Mouse (Mus musculus): ENCODE results near the gene Rnf145.
"Not testable (repeated sequence)": the region's sequence is repeated elsewhere in the genome, so short reads cannot be mapped to it uniquely, and the experiment has no call there.

Rnf145 gene

DNA sequence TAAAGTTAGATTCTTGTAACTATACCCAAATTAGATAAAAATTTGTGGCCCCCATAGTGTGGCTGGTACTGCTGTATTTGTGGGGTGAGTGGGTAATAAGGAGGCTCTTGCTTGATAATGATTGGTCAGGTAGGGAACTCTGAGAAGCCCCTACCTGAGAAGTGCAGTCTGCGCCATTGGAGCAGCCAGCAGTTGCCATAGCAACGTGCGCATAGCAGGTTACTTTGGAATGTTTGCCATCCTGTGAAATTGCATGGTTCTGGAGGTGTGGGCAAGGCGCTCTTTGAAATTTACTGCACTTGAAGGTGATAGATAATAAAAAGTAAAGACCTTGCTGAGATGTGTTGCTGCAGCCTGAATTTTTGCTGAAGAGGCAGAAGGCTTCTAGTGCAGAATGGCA is 35.6 kb downstream of the Rnf145 start:
- peaks cover 5% of the 10 kb centered on the region for H3K4me1 ChIP-seq (replicated peaks; ENCODE audit: low read depth, low read length)
- TF ChIP-seq NANOG (IDR thresholded peaks at IDR 0.05; ENCODE audit: borderline replicate concordance, low read length), result no peak
- H3K4me3 ChIP-seq (replicated peaks; ENCODE audit: low read length), result no peak overlapping the region
- no peaks in the 10 kb centered on the region for H3K9me3 ChIP-seq (ENCODE audit: low read length)
- H3K36me3 ChIP-seq (ENCODE audit: insufficient read depth, low read length), result peaks cover 78% of the 10 kb centered on the region
- H3K27me3 ChIP-seq (ENCODE audit: insufficient read depth, low read length), result no peaks in the 10 kb centered on the region

DNA sequence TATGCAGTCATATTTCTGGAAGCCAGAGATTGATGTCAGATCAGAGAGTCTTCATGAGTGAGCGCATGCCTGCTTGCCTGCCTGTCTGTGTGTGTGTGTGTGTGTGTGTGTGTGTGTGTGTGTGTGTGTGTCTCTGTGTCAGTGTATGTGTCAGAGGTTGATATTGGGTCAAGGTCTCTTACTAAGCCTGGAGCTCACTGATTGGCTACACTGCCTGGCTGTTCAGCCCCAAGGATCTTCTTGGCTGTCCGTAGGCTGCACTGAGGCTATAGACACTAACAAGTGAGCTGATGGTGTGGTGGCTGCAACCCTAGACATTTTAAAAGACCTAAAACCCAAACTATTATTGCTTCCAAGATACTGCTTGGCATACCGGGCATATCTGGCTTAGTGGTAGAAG is 39.8 kb downstream of the Rnf145 start:
- TF ChIP-seq POU5F1 (IDR thresholded peaks at IDR 0.05; ENCODE audit: borderline replicate concordance, low read length) (no peak), CTCF (conservative IDR thresholded peaks at IDR 0.05; ENCODE audit: low read length) (no peak), NANOG (IDR thresholded peaks at IDR 0.05; ENCODE audit: borderline replicate concordance, low read length) (no peak)
- Histone ChIP-seq H3K4me3 (replicated peaks; ENCODE audit: low read length) (no peak overlapping the region), H3K27me3 (ENCODE audit: insufficient read depth, low read length) (no peaks in the 10 kb centered on the region), H3K4me1 (replicated peaks; ENCODE audit: low read depth, low read length) (peaks cover 15% of the 10 kb centered on the region), H3K36me3 (ENCODE audit: insufficient read depth, low read length) (peaks cover 78% of the 10 kb centered on the region), H3K9me3 (ENCODE audit: low read length) (no peaks in the 10 kb centered on the region)

DNA sequence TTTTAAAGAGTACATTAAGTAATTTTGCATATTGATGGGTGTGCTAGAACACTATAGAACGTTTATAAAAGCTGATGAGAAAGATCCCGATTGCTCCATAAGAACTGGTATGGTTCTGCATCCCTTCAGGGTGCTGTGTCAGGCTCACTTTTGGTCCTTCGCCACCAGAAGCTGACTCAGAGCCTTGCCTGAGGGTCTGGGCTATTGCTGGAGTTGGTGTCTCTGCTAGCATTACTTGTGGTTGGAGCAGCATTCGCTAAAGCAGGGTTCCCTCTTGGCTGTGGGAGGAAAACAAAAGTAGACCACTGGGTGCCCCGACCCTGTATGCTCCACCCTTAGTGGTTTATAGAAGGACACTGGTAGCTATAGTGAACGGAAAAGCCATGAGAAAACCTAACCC is 40.7 kb downstream of the Rnf145 start:
- TF ChIP-seq NANOG (IDR thresholded peaks at IDR 0.05; ENCODE audit: borderline replicate concordance, low read length) (no peak), POU5F1 (IDR thresholded peaks at IDR 0.05; ENCODE audit: borderline replicate concordance, low read length) (no peak), CTCF (conservative IDR thresholded peaks at IDR 0.05; ENCODE audit: low read length) (no peak)
- H3K27me3 ChIP-seq (ENCODE audit: insufficient read depth, low read length), result no peaks in the 10 kb centered on the region
- no peaks in the 10 kb centered on the region for H3K9me3 ChIP-seq (ENCODE audit: low read length)
- H3K36me3 ChIP-seq (ENCODE audit: insufficient read depth, low read length), result peaks cover 84% of the 10 kb centered on the region
- no peak overlapping the region for H3K4me3 ChIP-seq (replicated peaks; ENCODE audit: low read length)
- H3K4me1 ChIP-seq (replicated peaks; ENCODE audit: low read depth, low read length), result peaks cover 21% of the 10 kb centered on the region

DNA sequence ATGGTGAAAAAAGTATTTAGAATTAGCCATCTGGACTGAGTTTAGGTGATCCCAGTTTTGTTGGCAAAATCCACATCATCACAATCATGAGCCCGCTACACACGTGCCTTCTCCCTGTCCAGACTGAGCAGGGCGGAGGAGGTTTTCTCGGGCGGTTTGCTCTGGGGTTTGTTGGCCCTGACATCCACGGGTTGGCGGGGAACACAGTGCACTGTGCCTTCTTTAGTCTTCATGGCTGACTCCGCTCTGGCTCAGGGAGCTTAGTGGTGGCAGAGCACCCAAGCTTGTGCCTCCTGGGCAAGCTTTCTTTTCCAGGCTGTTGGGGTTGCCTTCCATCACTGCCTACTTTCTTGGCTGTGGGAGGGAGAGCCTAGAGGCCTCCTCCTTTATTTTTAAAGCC is 41.6 kb downstream of the Rnf145 start:
- Histone ChIP-seq H3K4me1 (replicated peaks; ENCODE audit: low read depth, low read length) (peaks cover 22% of the 10 kb centered on the region), H3K4me3 (replicated peaks; ENCODE audit: low read length) (no peak overlapping the region), H3K9me3 (ENCODE audit: low read length) (no peaks in the 10 kb centered on the region), H3K27me3 (ENCODE audit: insufficient read depth, low read length) (no peaks in the 10 kb centered on the region), H3K36me3 (ENCODE audit: insufficient read depth, low read length) (peaks cover 89% of the 10 kb centered on the region)
- TF ChIP-seq NANOG (IDR thresholded peaks at IDR 0.05; ENCODE audit: borderline replicate concordance, low read length) (no peak), POU5F1 (IDR thresholded peaks at IDR 0.05; ENCODE audit: borderline replicate concordance, low read length) (no peak), CTCF (conservative IDR thresholded peaks at IDR 0.05; ENCODE audit: low read length) (no peak)

DNA sequence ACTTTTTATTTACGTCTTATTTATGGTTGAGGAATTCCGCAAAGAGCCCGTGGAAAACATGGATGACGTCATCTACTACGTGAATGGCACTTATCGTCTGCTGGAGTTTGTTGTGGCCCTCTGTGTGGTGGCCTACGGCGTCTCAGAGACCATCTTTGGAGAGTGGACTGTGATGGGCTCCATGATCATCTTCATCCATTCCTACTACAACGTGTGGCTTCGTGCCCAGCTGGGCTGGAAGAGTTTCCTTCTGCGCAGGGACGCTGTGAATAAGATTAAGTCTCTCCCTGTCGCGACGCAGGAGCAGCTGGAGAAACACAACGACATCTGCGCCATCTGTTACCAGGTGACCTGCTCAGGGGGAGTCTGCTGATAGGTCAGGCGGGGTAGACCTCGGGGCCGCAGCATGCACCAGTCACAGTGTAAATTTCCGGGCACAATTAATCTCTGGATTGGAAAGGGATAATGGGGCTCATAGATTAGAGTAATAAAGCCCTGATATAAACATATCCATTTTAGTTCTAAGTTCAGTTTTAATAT is 42.8 kb downstream of the Rnf145 start:
- Histone ChIP-seq H3K36me3 (ENCODE audit: insufficient read depth, low read length) (peaks cover 91% of the 10 kb centered on the region), H3K4me3 (replicated peaks; ENCODE audit: low read length) (no peak overlapping the region), H3K9me3 (ENCODE audit: low read length) (no peaks in the 10 kb centered on the region), H3K27me3 (ENCODE audit: insufficient read depth, low read length) (no peaks in the 10 kb centered on the region), H3K4me1 (replicated peaks; ENCODE audit: low read depth, low read length) (peaks cover 22% of the 10 kb centered on the region)
- TF ChIP-seq NANOG (IDR thresholded peaks at IDR 0.05; ENCODE audit: borderline replicate concordance, low read length), result no peak
- TF ChIP-seq POU5F1 (IDR thresholded peaks at IDR 0.05; ENCODE audit: borderline replicate concordance, low read length), result no peak
- TF ChIP-seq CTCF (conservative IDR thresholded peaks at IDR 0.05; ENCODE audit: low read length), result no peak

DNA sequence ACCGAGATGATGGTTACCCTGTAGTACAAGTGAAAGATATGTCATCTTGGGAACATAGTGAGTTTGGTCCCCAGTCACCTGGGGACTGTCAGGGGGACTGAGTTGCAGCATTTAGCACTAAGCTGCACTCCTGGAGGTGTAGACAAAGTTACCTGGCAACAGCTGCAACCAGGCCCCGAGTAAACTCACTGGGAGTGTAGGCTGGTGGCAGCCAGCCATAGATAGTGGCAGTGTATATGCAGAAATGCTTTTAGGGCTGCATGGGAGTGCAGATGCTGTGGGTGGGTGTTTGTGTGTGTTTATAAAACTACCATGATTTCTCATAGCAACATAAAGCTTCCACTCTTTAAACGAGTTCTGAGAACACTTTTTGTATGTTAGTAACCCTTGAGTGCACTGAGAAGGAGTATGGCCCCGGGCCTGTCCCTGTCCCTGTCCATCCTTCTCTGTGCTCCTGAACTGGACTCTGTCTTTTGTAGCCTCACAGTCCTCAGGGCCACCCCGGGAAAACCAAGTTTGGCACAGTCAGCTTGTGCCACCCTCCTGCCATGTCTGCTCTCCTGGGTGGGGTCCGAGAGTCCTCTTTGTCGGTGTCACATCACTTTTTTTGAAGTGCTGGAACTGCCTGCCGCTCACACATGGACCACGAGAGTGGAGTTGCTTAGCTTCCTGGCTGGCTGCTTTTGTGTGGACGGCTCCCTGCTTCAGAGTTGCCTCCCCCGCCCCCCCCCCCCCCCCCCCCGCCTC is 43.8 kb downstream of the Rnf145 start:
- TF ChIP-seq POU5F1 (IDR thresholded peaks at IDR 0.05; ENCODE audit: borderline replicate concordance, low read length) (no peak), NANOG (IDR thresholded peaks at IDR 0.05; ENCODE audit: borderline replicate concordance, low read length) (no peak), CTCF (conservative IDR thresholded peaks at IDR 0.05; ENCODE audit: low read length) (no peak)
- no peaks in the 10 kb centered on the region for H3K9me3 ChIP-seq (ENCODE audit: low read length)
- no peaks in the 10 kb centered on the region for H3K27me3 ChIP-seq (ENCODE audit: insufficient read depth, low read length)
- H3K4me3 ChIP-seq (replicated peaks; ENCODE audit: low read length), result no peak overlapping the region
- H3K4me1 ChIP-seq (replicated peaks; ENCODE audit: low read depth, low read length), result peaks cover 22% of the 10 kb centered on the region
- peaks cover 89% of the 10 kb centered on the region for H3K36me3 ChIP-seq (ENCODE audit: insufficient read depth, low read length)

DNA sequence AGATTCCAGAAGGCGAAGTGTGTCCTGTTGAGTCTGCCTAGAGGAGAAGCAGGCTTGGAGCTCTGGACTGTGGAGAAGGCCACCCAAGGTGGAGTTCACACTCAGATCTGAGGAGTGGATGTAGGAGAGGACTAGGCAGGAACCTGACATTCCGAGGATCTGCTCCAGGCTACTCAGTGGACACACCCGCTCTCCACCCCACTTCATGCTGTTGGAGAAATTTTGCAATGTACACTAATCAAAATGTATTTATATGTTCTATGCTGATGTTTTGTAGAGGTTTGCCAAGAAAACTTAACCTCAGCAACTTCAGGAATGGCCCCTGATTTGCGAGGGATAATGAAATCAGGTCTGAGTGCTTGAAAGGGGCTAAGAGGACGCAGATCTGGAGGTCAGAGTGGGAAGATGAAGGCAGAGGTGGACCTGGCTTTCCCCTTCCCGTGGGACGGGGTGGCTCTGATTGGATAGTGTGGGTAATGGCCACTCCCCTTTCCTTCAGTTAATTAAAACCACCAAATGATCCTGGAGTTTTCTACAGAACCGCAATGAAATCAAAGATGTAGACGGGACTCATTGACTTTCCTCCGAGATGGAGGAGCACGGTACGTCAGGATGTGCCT is 45.6 kb downstream of the Rnf145 start:
- Histone ChIP-seq H3K27me3 (ENCODE audit: insufficient read depth, low read length) (no peaks in the 10 kb centered on the region), H3K4me1 (replicated peaks; ENCODE audit: low read depth, low read length) (peaks cover 22% of the 10 kb centered on the region), H3K4me3 (replicated peaks; ENCODE audit: low read length) (no peak overlapping the region), H3K9me3 (ENCODE audit: low read length) (0 out of 2 replicates have a peak, but pooled peaks cover 1% of the 10 kb centered on the region), H3K36me3 (ENCODE audit: insufficient read depth, low read length) (peaks cover 73% of the 10 kb centered on the region)
- no peak for TF ChIP-seq NANOG (IDR thresholded peaks at IDR 0.05; ENCODE audit: borderline replicate concordance, low read length)

DNA sequence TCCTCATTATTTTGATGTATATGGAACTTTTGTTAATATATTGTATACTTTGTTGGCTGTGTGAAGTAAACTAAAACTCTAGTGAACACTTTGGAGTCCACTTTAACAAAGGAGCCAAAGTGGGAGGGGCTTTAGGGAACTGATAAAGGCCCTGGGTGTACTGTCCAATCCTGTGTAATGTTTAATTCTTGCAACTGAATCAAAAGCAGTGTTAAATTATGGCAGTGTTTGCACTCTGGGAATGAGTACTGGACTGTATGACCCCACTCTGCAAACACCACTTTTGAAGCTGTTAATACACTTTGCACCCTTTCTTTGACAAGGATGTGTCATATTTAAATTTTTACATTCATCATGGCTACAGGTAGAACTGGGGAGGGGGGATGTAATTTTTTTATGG is 46.2 kb downstream of the Rnf145 start:
- Histone ChIP-seq H3K4me3 (replicated peaks; ENCODE audit: low read length) (no peak overlapping the region), H3K27me3 (ENCODE audit: insufficient read depth, low read length) (no peaks in the 10 kb centered on the region), H3K4me1 (replicated peaks; ENCODE audit: low read depth, low read length) (peaks cover 22% of the 10 kb centered on the region), H3K36me3 (ENCODE audit: insufficient read depth, low read length) (peaks cover 67% of the 10 kb centered on the region), H3K9me3 (ENCODE audit: low read length) (0 out of 2 replicates have a peak, but pooled peaks cover 4% of the 10 kb centered on the region)
- TF ChIP-seq NANOG (IDR thresholded peaks at IDR 0.05; ENCODE audit: borderline replicate concordance, low read length), result no peak
- TF ChIP-seq POU5F1 (IDR thresholded peaks at IDR 0.05; ENCODE audit: borderline replicate concordance, low read length), result no peak
- no peak for TF ChIP-seq CTCF (conservative IDR thresholded peaks at IDR 0.05; ENCODE audit: low read length)

DNA sequence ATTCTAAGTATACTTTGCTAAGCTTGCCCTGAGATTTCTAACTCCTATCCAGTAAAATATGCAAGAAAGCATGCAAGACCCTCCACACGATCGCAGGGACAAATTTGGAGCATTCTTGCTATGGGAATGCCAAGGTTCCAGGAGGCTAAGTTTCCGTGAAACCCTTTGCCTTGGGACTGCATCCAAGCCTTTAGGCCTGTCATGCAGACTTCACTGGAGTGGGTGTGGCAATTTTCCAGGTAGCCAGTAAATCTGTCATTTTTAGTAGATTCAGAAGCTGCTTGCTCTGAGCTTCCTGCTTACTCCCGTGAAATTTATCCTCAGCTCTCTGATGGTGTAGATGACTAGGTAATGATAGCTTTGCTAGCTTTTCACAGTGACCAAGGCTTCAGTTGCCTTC is 51.6 kb downstream of the Rnf145 start:
- H3K4me1 ChIP-seq (replicated peaks; ENCODE audit: low read depth, low read length); H3K27me3 ChIP-seq (ENCODE audit: insufficient read depth, low read length); H3K4me3 ChIP-seq (replicated peaks; ENCODE audit: low read length); H3K9me3 ChIP-seq (ENCODE audit: low read length): not testable (repeated sequence)
- H3K36me3 ChIP-seq (ENCODE audit: insufficient read depth, low read length), result peaks cover 15% of the 10 kb centered on the region

Data from E14TG2a.4 (cell line).